Mouse (Mus musculus): ENCODE data around the gene Gm26661. TPM values are rescaled to one million over a fixed set of nuclear protein-coding genes. Genes with fewer than 3 reads are reported as not detected.

The Gm26661 gene
- not detected for total RNA-seq (2022)

- DNase-seq: peak; percentile 81
Observed at GRCm38 (mm10) chr14:7791532-7792159, at the start of gene Gm26661. Gm26661 (plus strand) TSS chr14:7791587.

GRCm38 (mm10) chr14:7748944-7749763 is 42.2 kb upstream of the Gm26661 start:
- DNase-seq: no peak

- no peak for DNase-seq
Observed at GRCm38 (mm10) chr14:7749764-7750089, 41.7 kb upstream of the Gm26661 start.

GRCm38 (mm10) chr14:7765569-7766314 is 25.6 kb upstream of the Gm26661 start:
- DNase-seq: peak; percentile 34

GRCm38 (mm10) chr14:7773714-7774389 is 17.5 kb upstream of the Gm26661 start:
- DNase-seq: peak; percentile 24

GRCm38 (mm10) chr14:7786073-7786472 is 5.3 kb upstream of the Gm26661 start:
- no peak for DNase-seq

- no peak for DNase-seq
Observed at GRCm38 (mm10) chr14:7789266-7790030, 1.9 kb upstream of the Gm26661 start.

GRCm38 (mm10) chr14:7791061-7791531 is 291 bp upstream of the Gm26661 start:
- no peak for DNase-seq

- DNase-seq: no peak
Observed at GRCm38 (mm10) chr14:7795961-7796360, 4.6 kb downstream of the Gm26661 start.

GRCm38 (mm10) chr14:7800611-7801010 is 9.2 kb downstream of the Gm26661 start:
- DNase-seq: no peak

GRCm38 (mm10) chr14:7801831-7802230 is 10.4 kb downstream of the Gm26661 start:
- no peak for DNase-seq

GRCm38 (mm10) chr14:7803874-7804557 is 12.6 kb downstream of the Gm26661 start:
- DNase-seq: no peak

GRCm38 (mm10) chr14:7804558-7804905 is 13.1 kb downstream of the Gm26661 start:
- DNase-seq: no peak

GRCm38 (mm10) chr14:7807711-7808110 is 16.3 kb downstream of the Gm26661 start:
- no peak for DNase-seq

- no peak for DNase-seq
Observed at GRCm38 (mm10) chr14:7808501-7808981, 17.2 kb downstream of the Gm26661 start.

- DNase-seq: no peak
Observed at GRCm38 (mm10) chr14:7809043-7809955, 17.9 kb downstream of the Gm26661 start.

GRCm38 (mm10) chr14:7817770-7818462 is 26.5 kb downstream of the Gm26661 start, which contains the start of gene Flnb:
Flnb (plus strand) TSS chr14:7817957.
- peak; percentile 90 for DNase-seq

GRCm38 (mm10) chr14:7818463-7819121 is 27.2 kb downstream of the Gm26661 start:
- no peak for DNase-seq

- DNase-seq: no peak
Observed at GRCm38 (mm10) chr14:7819446-7819845, 28.1 kb downstream of the Gm26661 start.

Measured in adrenal gland, adult 8-10 months (tissue).